In genomic region chr6:90597592-90597991, GRCm38 (mm10) we compare ENCODE assay signal across 10 mouse cellular contexts. TPM values are rescaled to one million over a fixed set of nuclear protein-coding genes. Genes with fewer than 3 reads are reported as not detected.
DNase-seq lines count a peak whose midpoint lies in the region; ATAC-seq and TF ChIP-seq lines count a peak whose summit lies in the region.
"Had no signal": no experiment of that assay in that cellular context is flagged by ENCODE, and none has a peak within 500 bp of the region (broad histone marks: within the 10 kb centered on the region; RNA-seq: fewer than 3 reads in every experiment).

No protein-coding gene starts in this region.

- ATAC-seq in heart, embryonic 12.5 days (ENCODE audit: insufficient number of reproducible peaks, low FRiP score), result no peak

- peak; percentile 57 to 58 for DNase-seq in heart, adult 9 months (ENCODE audit: low spot score in 2 of 2)
- no peak for DNase-seq in CH12.LX (ENCODE audit: extremely low read depth)
- DNase-seq in brain, embryonic 14.5 days (ENCODE audit: low read depth), result peak; percentile 44
- DNase-seq in heart, postnatal 10 days, result peak; percentile 80 to 85
- no peak for DNase-seq in embryonic facial prominence, embryonic 10.5 days (ENCODE audit: low spot score)
- no peak for DNase-seq in urinary bladder, postnatal 10 days (ENCODE audit: low spot score)
- no peak for DNase-seq in ovary, adult 18-20 months (ENCODE audit: low spot score)
- DNase-seq: adrenal gland, adult 2 months had no signal

- dilution Hi-C loops in CH12.LX (cut with MboI; ENCODE audit: extremely low pct_ligation_motif_present, extremely low pct_unique_long_range_greater_than_20kb, low sequenced_read_pairs), result no loop called here

- intact Hi-C loops in heart, postnatal 10 days (cut with DNase I), result no loop called here

- H3K27ac ChIP-seq in heart, embryonic 12.5 days (ENCODE audit: poor library complexity, severe bottlenecking), result no peak overlapping the region
- H3K27ac ChIP-seq in CH12.LX (ENCODE audit: insufficient read depth, low read depth), result no peak overlapping the region
- H3K27ac ChIP-seq in embryonic facial prominence, embryonic 10.5 days (replicated peaks), result no peak overlapping the region
- H3K27ac ChIP-seq: liver, embryonic 15.5 days had no signal

- no peak overlapping the region for H3K4me2 ChIP-seq in heart, embryonic 12.5 days
- H3K4me2 ChIP-seq in CH12.LX (ENCODE audit: insufficient read depth, low read depth, poor library complexity, severe bottlenecking), result no peak overlapping the region
- H3K4me2 ChIP-seq: liver, embryonic 15.5 days had no signal

- H3K27me3 ChIP-seq in heart, embryonic 12.5 days (replicated peaks), result no peaks in the 10 kb centered on the region
- peaks cover 96% of the 10 kb centered on the region for H3K27me3 ChIP-seq in CH12.LX (replicated peaks)
- peaks cover 11% of the 10 kb centered on the region; the same call in 1 of the 2 replicates for H3K27me3 ChIP-seq in embryonic facial prominence, embryonic 10.5 days (replicated peaks; ENCODE audit: low read depth, poor library complexity, severe bottlenecking)
- H3K27me3 ChIP-seq: liver, embryonic 15.5 days had no signal

- no peak overlapping the region for H3K9ac ChIP-seq in heart, embryonic 12.5 days
- H3K9ac ChIP-seq in CH12.LX (ENCODE audit: insufficient read depth, low read depth), result no peak overlapping the region
- H3K9ac ChIP-seq: liver, embryonic 15.5 days had no signal

- no peaks in the 10 kb centered on the region for H3K36me3 ChIP-seq in heart, embryonic 12.5 days
- no peaks in the 10 kb centered on the region for H3K36me3 ChIP-seq in CH12.LX (replicated peaks in 1 of 2; ENCODE audit: control insufficient read depth in 1 of 2, insufficient read depth in 1 of 2, low read length in 1 of 2)
- no peaks in the 10 kb centered on the region for H3K36me3 ChIP-seq in embryonic facial prominence, embryonic 10.5 days (replicated peaks)

- TF ChIP-seq CTCF in CH12.LX (conservative IDR thresholded peaks at IDR 0.05 in 1 of 2, IDR thresholded peaks at IDR 0.05 in 1 of 2; ENCODE audit: low read depth in 2 of 2, low read length in 2 of 2), result no peak
- TF ChIP-seq CTCF in brain, embryonic 14.5 days (IDR thresholded peaks at IDR 0.05; ENCODE audit: borderline replicate concordance, extremely low read depth, insufficient read depth, insufficient read length), result no peak

- H3K9me3 ChIP-seq in heart, embryonic 12.5 days (replicated peaks), result peaks cover 10% of the 10 kb centered on the region; the same call in 1 of the 2 replicates
- H3K9me3 ChIP-seq in CH12.LX (replicated peaks; ENCODE audit: low read length), result peaks cover 18% of the 10 kb centered on the region
- H3K9me3 ChIP-seq in embryonic facial prominence, embryonic 10.5 days, result peaks cover 5% of the 10 kb centered on the region; the same call in 1 of the 2 replicates
- H3K9me3 ChIP-seq: liver, embryonic 15.5 days had no signal

- no peak for TF ChIP-seq POLR2A in CH12.LX (IDR thresholded peaks at IDR 0.05; ENCODE audit: low read depth, low read length)
- TF ChIP-seq POLR2A in brain, embryonic 14.5 days (IDR thresholded peaks at IDR 0.05; ENCODE audit: borderline replicate concordance, extremely low read depth, insufficient read depth, insufficient read length, poor library complexity, severe bottlenecking), result no peak

- H3K4me1 ChIP-seq in heart, embryonic 12.5 days (replicated peaks), result peaks cover 19% of the 10 kb centered on the region
- H3K4me1 ChIP-seq in CH12.LX (ENCODE audit: control insufficient read depth in 1 of 2, insufficient read depth in 2 of 2), result no peaks in the 10 kb centered on the region
- H3K4me1 ChIP-seq in embryonic facial prominence, embryonic 10.5 days, result 0 out of 2 replicates have a peak, but pooled peaks cover 4% of the 10 kb centered on the region

- 74% methylated on average over 2 of the region's 2 CpGs for WGBS in heart, embryonic 12.5 days
- WGBS in embryonic facial prominence, embryonic 10.5 days, result 88% methylated on average over 2 of the region's 2 CpGs

- H3K4me3 ChIP-seq in heart, embryonic 12.5 days, result no peak overlapping the region
- no peak overlapping the region for H3K4me3 ChIP-seq in CH12.LX (replicated peaks in 1 of 3; ENCODE audit: low read depth in 2 of 3, low read length in 2 of 3, poor library complexity in 1 of 3)
- H3K4me3 ChIP-seq in embryonic facial prominence, embryonic 10.5 days, result no peak overlapping the region
- H3K4me3 ChIP-seq: liver, embryonic 15.5 days had no signal

- in situ Hi-C loops in CH12.LX (cut with MboI; ENCODE audit: low pct_ligation_motif_present, low pct_unique_long_range_greater_than_20kb, low sequenced_read_pairs), result no loop called here

- no peaks in the 10 kb centered on the region for H3K79me2 ChIP-seq in CH12.LX (replicated peaks; ENCODE audit: control insufficient read depth, extremely low read depth, insufficient read depth, poor library complexity, severe bottlenecking)

- TF ChIP-seq EP300 in CH12.LX (IDR thresholded peaks at IDR 0.05; ENCODE audit: low read length), result no peak

- TF ChIP-seq RAD21 in CH12.LX (IDR thresholded peaks at IDR 0.05; ENCODE audit: low read depth, low read length), result no peak

TF ChIP-seq in CH12.LX, 34 proteins besides CTCF, POLR2A, EP300 and RAD21:
- TF ChIP-seq ZKSCAN1 (IDR thresholded peaks at IDR 0.05; ENCODE audit: borderline replicate concordance, low read depth, low read length), result no peak
- no peak for TF ChIP-seq MXI1 (IDR thresholded peaks at IDR 0.05; ENCODE audit: low read depth, low read length)
- no peak for TF ChIP-seq TCF12 (IDR thresholded peaks at IDR 0.05; ENCODE audit: low read depth, low read length)
- no peak for TF ChIP-seq MEF2A (IDR thresholded peaks at IDR 0.05; ENCODE audit: borderline replicate concordance, low read depth, low read length)
- peak; percentile 17; the same call in 1 of the 2 replicates for TF ChIP-seq ZNF384 (IDR thresholded peaks at IDR 0.05; ENCODE audit: low read depth, low read length)
- no peak for TF ChIP-seq CHD2 (IDR thresholded peaks at IDR 0.05; ENCODE audit: low read length)

RNA-seq across cellular contexts. Expression of gene Slc41a3, which starts 6.9 kb away (rescaled TPM):
- polyA plus RNA-seq in heart, embryonic 12.5 days (2016; fragmentation: Nextera tagmentation; extraction: Ambion mirVana), result 11.4 and 12.2 TPM in 2 replicates
- total RNA-seq in CH12.LX (2012; rRNA removed) (0.55 and 0.59 TPM in 2 replicates), CH12.LX (2014; rRNA removed) (0.15 TPM in 1 of 2 replicates, not detected in the other)
- polyA plus RNA-seq in CH12.LX (2012; ENCODE audit: insufficient read length, low read depth), result 0.10 TPM in 1 of 2 replicates, not detected in the other
- 2.5 and 4.6 TPM in 2 replicates for polyA plus RNA-seq in brain, embryonic 14.5 days (2012; rRNA removed)
- 10 to 100 TPM; 38.5 to 40.4 TPM for total RNA-seq in heart, postnatal 10 days (2021)
- 1.7 and 2.2 TPM in 2 replicates for polyA plus RNA-seq in embryonic facial prominence, embryonic 10.5 days (2016; fragmentation: Nextera tagmentation; extraction: Ambion mirVana)

Comparison
In these comparisons a context has a peak if more than half of its experiments do, and no peak if none do; other contexts are left out.
1. DNase-seq: peak in heart, adult 9 months (2 of 2), brain, embryonic 14.5 days (single experiment) and heart, postnatal 10 days (2 of 2); none in CH12.LX (single experiment), embryonic facial prominence, embryonic 10.5 days (single experiment), urinary bladder, postnatal 10 days (single experiment) and ovary, adult 18-20 months (single experiment).